Mouse (Mus musculus) ES-CJ7 (cell line): ENCODE measurements at regions not wholly inside any gene's neighbourhood (a gene's known extent, or its start where the extent isn't known, plus 50 kb on each side); places are given as distances from the start of the nearest gene placed in this dataset.

Experiments used
- DNase-seq: peaks from one replicate; pipeline ENCODE4 v3.0.0; 2011; ENCODE audit warnings: low read depth, low spot score

- no peak for DNase-seq
Measured at GRCm38 (mm10) chr7:82921722-82922121, 54.6 kb downstream of the Mex3b start.

- no peak for DNase-seq
Measured at GRCm38 (mm10) chr7:82923220-82924071, 56.3 kb downstream of the Mex3b start.

GRCm38 (mm10) chr7:82924092-82924491 lies 57.0 kb downstream of the Mex3b start:
- no peak for DNase-seq

GRCm38 (mm10) chr7:82938311-82938710 lies 71.2 kb downstream of the Mex3b start:
- peak; percentile 78 for DNase-seq

DNA sequence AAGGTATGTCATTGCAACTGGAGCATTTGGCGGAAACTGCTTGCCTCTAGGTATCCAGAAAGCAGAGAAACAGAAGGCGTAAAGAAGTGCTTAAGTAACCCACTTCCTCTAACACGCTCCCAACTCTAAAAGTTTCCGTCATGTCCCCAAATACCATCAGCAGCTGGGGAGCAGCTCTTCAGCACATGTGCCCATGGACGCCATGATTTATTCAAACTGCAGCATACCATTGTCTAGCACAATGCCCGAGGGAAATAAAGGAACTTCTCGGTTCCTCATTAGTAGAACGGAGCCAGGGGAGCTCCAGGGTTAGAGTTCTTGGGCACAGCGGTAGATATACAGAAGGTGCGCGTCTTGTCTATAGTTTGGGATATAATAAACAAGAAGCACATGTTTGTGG lies 72.4 kb downstream of the Mex3b start:
- no peak for DNase-seq

GRCm38 (mm10) chr7:82943376-82943775 lies 76.2 kb downstream of the Mex3b start:
- no peak for DNase-seq

DNA sequence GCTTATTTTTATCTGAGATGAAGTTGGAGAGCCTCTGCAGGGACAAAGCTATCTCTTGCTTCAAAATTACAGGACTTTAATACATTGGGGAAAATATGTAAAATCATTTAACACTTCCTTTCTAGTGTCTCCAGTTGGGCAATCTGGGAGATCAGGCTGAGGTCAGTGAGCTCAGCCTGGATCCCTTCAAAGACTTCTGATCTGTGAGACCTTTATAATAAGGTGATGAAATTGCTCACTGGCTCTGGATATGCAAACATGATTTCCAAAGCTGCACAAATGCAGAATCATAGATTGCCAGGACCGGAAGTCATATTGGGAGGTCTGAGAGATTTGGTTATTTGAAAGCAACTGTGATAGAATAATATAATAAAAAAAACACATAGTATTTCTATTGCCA lies 76.7 kb downstream of the Mex3b start:
- no peak for DNase-seq

- no peak for DNase-seq
Measured at GRCm38 (mm10) chr7:82949372-82949771, 82.2 kb downstream of the Mex3b start.

DNA sequence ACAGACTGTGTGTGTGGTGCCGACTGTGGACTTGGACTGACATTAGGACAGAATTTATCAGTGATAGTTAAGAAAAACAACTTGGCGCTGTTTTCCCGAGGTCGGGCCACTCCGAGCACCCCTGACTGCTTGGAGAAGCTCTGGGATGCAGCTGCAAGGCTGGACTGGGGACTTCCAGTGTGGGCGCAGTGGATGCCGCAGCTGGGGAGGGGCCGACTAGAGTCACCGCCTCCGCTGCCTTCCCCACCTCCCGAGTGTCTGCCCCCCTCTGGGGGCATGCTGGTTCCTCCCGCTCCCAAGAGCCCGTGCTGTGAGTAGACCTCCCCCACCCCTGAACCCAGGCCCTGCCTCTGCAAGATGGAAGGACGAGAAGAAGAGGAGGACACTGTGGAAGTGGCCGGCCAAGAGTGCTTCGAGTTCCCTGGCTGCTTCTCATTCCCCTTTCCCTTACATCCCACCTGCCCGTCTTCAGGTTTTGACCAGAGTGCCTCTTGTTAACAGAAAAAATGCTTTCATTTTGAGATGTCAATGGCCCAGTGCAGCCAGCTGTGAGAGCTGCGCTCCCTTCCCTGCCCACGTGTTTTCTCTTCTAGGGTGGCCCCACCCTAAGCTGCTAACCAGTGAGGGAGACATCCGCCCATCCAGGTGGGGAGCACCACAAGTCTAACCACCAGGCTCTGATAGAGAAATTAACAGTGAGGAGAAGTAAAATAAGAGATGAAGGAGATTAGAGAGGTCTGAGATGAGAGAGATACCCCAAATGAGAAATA lies 90.3 kb downstream of the Mex3b start:
- no peak for DNase-seq

DNA sequence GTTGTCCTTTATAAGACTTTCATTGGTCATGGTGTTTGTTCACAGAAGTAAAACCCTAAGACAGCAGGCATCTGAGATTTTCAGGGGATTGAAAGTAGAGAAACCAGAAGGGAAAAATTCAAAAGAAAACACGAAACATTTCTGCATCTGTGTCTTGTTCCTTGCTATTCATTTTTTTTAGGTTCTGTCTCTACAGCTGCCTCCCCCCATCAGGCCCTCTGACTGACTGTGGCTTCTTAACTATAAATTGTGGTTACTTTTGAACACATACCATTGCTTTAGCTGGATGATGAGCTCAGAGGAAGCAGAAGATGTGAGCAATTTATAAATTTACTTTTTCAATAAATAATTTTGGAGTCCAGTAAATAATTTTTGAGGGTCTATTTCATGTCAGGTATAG lies 103.5 kb downstream of the Mex3b start:
- no peak for DNase-seq

- DNase-seq: no peak
Measured at GRCm38 (mm10) chr7:82971244-82971643, 104.1 kb downstream of the Mex3b start.

GRCm38 (mm10) chr7:82972214-82973006 lies 105.3 kb downstream of the Mex3b start:
- no peak for DNase-seq

DNA sequence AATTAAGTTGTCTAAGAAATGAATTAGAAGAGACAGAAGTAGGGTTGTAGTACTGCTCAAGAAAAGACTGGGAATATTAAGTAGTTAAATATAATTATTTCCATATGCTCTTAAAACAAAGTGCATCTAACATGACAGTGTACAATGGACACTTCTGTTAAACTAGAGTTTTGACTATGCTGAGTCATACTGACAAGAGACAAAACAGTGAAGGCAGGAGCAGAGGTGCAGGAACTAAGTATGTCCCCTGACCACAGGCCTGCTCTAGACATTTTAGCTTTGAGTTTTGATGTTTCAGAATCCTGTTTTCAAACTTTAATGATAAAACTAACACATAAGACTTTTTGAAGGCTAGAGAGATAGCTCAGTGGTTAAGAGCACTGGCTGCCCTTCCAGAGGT lies 123.6 kb downstream of the Mex3b start:
- no peak for DNase-seq

GRCm38 (mm10) chr7:82993136-82993535 lies 126.0 kb downstream of the Mex3b start:
- DNase-seq: no peak

DNA sequence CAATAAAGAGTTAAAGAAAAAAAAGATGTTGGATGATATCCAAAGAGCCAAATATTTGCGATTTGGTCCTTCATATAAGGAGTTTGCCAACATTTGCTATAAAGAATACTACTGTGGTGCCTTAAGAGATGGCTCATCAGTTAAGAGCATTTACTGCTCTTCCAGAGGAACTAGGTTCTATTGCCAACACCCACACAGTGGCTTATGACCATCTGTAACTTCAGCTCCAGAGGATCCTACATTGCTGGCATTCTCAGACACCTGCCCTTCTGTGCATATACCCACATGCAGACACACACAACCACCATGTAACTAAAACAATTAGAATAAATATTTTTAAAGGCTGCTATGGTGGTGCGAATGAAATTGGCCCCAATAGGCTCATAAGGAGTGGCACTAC lies 131.7 kb downstream of the Mex3b start:
- DNase-seq: no peak

- DNase-seq: no peak
Measured at GRCm38 (mm10) chr7:83007540-83007939, 140.4 kb downstream of the Mex3b start.

GRCm38 (mm10) chr7:83012145-83012544 lies 145.0 kb downstream of the Mex3b start:
- no peak for DNase-seq

GRCm38 (mm10) chr7:83014725-83015690 lies 147.9 kb downstream of the Mex3b start:
- no peak for DNase-seq

DNA sequence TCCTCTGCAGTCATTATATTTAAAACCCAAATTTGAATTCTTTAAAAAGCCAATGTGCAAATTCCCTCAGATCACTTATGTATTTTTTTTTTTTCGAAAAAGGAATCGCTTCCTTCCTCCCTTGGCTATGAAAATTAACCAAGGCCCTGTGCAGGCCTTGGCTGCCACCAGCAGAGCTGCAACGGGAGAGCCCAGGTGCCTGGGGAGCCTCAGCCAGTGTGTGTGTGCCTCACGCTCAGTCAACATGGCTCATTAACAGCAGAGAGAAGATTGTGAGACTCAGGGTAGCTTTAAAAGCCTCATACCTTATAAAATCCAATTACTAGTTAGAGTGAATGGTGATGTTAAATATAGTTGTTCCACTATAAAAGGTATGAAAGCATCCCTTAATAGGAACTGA lies 148.6 kb downstream of the Mex3b start:
- DNase-seq: no peak

DNA sequence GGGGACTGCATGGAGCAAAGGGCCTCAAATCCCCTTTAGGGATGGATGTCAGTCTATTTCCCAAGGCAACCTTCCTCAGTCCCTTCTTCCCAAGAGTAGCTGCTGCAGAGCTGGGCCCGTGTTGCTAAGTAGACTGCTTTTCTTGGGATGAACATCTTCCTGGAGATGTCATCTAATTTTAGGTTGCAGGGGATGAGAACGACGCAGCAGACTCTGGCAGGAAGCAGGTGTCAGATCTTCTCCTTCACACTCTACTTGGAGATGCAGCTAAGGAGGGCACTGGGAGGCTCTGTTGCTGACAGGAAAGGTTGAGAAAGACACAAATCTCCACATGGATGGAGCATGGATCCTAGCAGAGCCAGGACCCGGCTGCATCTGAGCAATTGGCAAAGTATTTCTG lies 149.4 kb downstream of the Mex3b start:
- DNase-seq: no peak

- no peak for DNase-seq
Measured at GRCm38 (mm10) chr7:83020584-83020983, 153.5 kb downstream of the Mex3b start.
